Mouse (Mus musculus): ENCODE results near the gene Ptprd.

- TF ChIP-seq CTCF (IDR thresholded peaks at IDR 0.05; ENCODE audit: borderline replicate concordance, extremely low read depth, insufficient read depth, insufficient read length) (no peak), POLR2A (IDR thresholded peaks at IDR 0.05; ENCODE audit: borderline replicate concordance, extremely low read depth, insufficient read depth, insufficient read length, poor library complexity, severe bottlenecking) (no peak)
These were observed 1104.5 kb downstream of the Ptprd start for GRCm38 (mm10) chr4:77107291-77107690.
